Mouse (Mus musculus) small intestine, adult 2 months (tissue): ENCODE measurements around the gene Actr3.

Source experiments
- CTCF ChIP-seq: fragments of 200-500 bp; IDR thresholded peaks from 2 replicates; pipeline ENCODE4 v1.5.1; 2012; ENCODE audit warnings: low read depth, mild to moderate bottlenecking, control low read depth, inconsistent platforms, low read length, moderate library complexity, mixed read lengths; ENCODE audit not compliant: insufficient replicate concordance, insufficient read length; ENCODE audit errors: extremely low read depth
- POLR2A ChIP-seq: fragments of 200-500 bp; IDR thresholded peaks from 2 replicates; pipeline ENCODE4 v1.6.1; 2012; ENCODE audit warnings: low read depth, mild to moderate bottlenecking, control low read depth, inconsistent platforms, low read length, moderate library complexity

DNA sequence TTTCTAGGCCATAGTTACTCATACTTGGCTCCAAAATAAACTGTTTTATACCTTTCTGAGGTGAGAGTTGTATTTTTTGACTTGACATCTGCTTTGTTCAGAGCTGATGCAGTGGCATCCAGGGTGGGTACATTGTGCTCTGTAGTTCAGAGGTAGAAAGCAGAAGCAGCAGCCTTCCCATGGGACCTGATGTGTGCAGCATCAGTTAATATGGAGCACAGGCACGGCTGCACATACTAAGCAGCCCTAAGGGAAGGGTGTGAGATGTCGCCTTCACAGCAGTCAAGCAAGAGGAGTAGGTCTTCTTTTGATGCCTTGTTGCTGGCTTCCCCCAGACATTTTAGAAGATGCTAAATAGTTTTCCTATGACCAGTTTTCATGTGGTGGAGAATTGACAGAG lies 3.3 kb upstream of the Actr3 start:
- no peak for TF ChIP-seq CTCF
- no peak for TF ChIP-seq POLR2A
